Mouse (Mus musculus) neural tube, embryonic 12.5 days (tissue): ENCODE data around the gene Gm47955. TPM values are rescaled to one million over a fixed set of nuclear protein-coding genes. Genes with fewer than 3 reads are reported as not detected.
"Not testable (repeated sequence)": the region's sequence is repeated elsewhere in the genome, so short reads cannot be mapped to it uniquely, and the experiment has no call there.

Source experiments
- ATAC-seq: fragments of 200-750 bp; cut with Nextera tagmentation; 2 replicates; pipeline ENCODE4 v1.8.0; 2017; ENCODE audit warnings: low read depth, mild to moderate bottlenecking, moderate TSS enrichment, moderate library complexity; ENCODE audit not compliant: low FRiP score
- H3K27ac ChIP-seq: fragments of 300-500 bp; sonication (generic); 2 replicates; pipeline ENCODE4 v1.5.1; 2016
- H3K27me3 ChIP-seq: fragments of 300-500 bp; sonication (generic); replicated peaks from 2 replicates; pipeline ENCODE4 v1.6.1; 2016; ENCODE audit warnings: mild to moderate bottlenecking
- H3K36me3 ChIP-seq: fragments of 300-500 bp; sonication (generic); 2 replicates; pipeline ENCODE4 v1.6.1; 2016; ENCODE audit warnings: mild to moderate bottlenecking
- H3K4me1 ChIP-seq: fragments of 300-500 bp; sonication (generic); 2 replicates; pipeline ENCODE4 v1.6.1; 2016
- H3K4me2 ChIP-seq: fragments of 300-500 bp; sonication (generic); replicated peaks from 2 replicates; pipeline ENCODE4 v1.6.1; 2016; ENCODE audit warnings: mild to moderate bottlenecking
- H3K4me3 ChIP-seq: fragments of 300-500 bp; sonication (generic); 2 replicates; pipeline ENCODE4 v1.5.1; 2016
- H3K9ac ChIP-seq: fragments of 300-500 bp; sonication (generic); 2 replicates; pipeline ENCODE4 v1.6.1; 2016; ENCODE audit warnings: mild to moderate bottlenecking
- H3K9me3 ChIP-seq: fragments of 300-500 bp; sonication (generic); 2 replicates; pipeline ENCODE4 v1.6.1; 2016; ENCODE audit warnings: mild to moderate bottlenecking
- WGBS: fragments of 180-500 bp; shearing (Covaris S2); methylation state at CpG from one replicate; pipeline ENCODE4 v1.1.7; 2016; 5-methylcytosine and 5-hydroxymethylcytosine counted together
- polyA plus RNA-seq: library from polyadenylated mRNA; unstranded; fragments of >200 nt; fragmentation: Nextera tagmentation; extraction: Ambion mirVana; gene quantifications from 2 replicates; pipeline ENCODE4 v1.2.1, GENCODE M21; 2016

Gm47955 gene
- polyA plus RNA-seq, 1 experiment from 2014 or later, result not detected

DNA sequence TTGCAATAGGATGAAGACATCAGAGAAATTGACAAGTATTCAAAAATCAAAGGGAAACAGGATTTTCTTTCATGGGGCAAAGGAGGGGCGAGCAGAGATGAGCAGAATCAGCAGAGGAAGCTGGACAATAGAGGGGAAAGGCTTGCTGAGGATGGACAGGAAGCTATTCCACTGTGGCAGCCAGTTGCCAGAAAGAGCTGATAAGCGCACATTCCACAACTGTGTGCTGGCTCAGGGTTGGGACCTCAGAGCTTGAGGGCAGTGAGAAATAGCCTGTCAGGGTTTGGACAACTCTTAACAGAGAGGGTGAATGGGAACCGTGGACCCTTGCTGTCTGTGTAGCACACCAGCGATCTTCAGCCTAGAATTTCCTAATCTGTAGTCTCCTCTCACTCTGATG lies 12.0 kb downstream of the Gm47955 start:
- WGBS, result 75% methylated on average over 4 of the region's 4 CpGs
- Histone ChIP-seq H3K9ac (no peak overlapping the region), H3K9me3 (no peaks in the 10 kb centered on the region), H3K4me3 (no peak overlapping the region), H3K4me2 (no peak overlapping the region), H3K4me1 (no peaks in the 10 kb centered on the region), H3K27me3 (no peaks in the 10 kb centered on the region), H3K36me3 (no peaks in the 10 kb centered on the region), H3K27ac (no peak overlapping the region)
- no peak for ATAC-seq

DNA sequence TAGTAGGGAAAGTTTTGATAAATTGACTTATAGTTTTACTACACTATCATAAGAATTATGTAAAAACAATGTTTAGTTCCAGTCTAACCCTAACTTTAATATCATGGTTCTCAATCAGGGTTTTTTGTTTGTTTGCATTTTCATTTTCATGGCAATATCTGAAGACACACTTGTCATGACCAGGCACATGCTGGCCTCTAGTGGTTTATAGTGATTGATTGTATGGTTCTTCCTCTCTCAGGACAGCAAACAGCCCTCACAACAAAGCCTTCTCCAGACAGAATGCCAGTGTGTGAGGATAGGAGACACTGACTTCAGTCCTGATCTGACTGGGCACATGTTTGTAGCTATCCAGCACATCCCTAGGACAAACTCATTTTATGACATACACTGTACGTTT lies 13.2 kb downstream of the Gm47955 start:
- Histone ChIP-seq H3K4me3 (no peak overlapping the region), H3K4me2 (no peak overlapping the region), H3K9me3 (no peaks in the 10 kb centered on the region), H3K4me1 (no peaks in the 10 kb centered on the region), H3K27ac (no peak overlapping the region), H3K36me3 (no peaks in the 10 kb centered on the region), H3K27me3 (no peaks in the 10 kb centered on the region), H3K9ac (no peak overlapping the region)
- 88% methylated on average over 1 of the region's 1 CpGs for WGBS
- ATAC-seq, result no peak

DNA sequence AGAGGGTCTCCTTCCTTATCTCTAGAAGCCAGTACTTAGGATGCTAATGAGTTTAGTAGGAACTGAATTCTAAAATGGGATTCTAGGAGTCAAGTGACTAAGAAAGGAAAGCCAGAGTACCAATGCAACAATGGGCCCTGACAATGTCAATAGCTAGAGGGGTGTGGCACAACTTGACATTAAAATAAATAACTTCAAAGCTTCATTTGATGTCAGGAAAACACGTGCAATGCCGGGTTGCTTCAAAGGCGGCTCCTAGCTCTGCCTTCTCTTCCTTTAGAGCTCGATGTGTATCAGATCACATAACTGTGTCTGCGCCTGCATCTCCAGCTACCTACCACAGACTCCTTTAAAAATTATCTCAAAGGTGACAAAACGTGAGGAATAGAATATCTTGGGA lies 13.8 kb downstream of the Gm47955 start:
- Histone ChIP-seq H3K4me1 (no peaks in the 10 kb centered on the region), H3K27ac (no peak overlapping the region), H3K9ac (no peak overlapping the region), H3K4me3 (no peak overlapping the region), H3K27me3 (no peaks in the 10 kb centered on the region), H3K36me3 (no peaks in the 10 kb centered on the region), H3K9me3 (no peaks in the 10 kb centered on the region), H3K4me2 (no peak overlapping the region)
- ATAC-seq, result no peak
- 78% methylated on average over 6 of the region's 6 CpGs for WGBS

DNA sequence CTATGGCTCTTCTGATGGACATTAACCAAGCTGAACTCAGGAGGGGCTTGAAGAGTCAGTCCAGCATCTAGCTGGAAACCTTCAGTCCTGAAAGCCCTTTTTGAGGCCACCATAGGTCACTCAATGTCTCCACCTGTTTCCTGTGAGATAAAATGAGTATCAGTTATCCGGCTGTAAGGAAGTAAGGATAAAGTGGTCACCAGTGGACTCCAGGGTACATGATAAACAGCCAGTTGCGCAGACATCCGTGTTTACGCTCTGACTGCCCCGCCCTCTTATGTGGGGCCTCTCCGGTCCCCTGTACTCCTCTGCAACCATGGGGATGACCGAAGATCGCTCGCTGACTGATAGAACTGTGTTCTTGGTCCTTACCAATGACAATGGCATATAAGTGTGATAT lies 14.3 kb downstream of the Gm47955 start:
- Histone ChIP-seq H3K9me3 (no peaks in the 10 kb centered on the region), H3K36me3 (no peaks in the 10 kb centered on the region), H3K4me2 (no peak overlapping the region), H3K4me3 (no peak overlapping the region), H3K9ac (no peak overlapping the region), H3K4me1 (no peaks in the 10 kb centered on the region), H3K27me3 (no peaks in the 10 kb centered on the region), H3K27ac (no peak overlapping the region)
- WGBS, result 90% methylated on average over 9 of the region's 9 CpGs
- no peak for ATAC-seq

DNA sequence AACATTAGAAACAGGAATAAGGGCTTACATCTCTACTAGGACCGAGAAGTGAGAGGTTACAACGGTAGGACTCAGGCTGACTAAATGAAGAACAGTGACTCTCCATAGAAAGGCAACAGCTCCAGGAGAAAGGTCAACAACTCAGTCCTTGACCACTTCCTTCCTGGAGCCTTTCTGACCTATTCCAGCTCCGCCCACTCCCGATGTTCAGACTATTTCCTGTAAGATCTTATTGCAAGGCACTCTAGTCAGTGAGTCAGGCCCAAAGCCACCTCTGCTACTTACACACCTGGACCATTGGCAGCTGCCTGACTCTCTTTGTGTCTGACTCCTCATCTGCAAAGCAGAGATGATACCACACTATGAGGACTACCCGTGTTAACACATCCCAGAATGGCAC lies 15.7 kb downstream of the Gm47955 start:
- Histone ChIP-seq H3K4me2 (no peak overlapping the region), H3K4me3 (no peak overlapping the region), H3K9me3 (no peaks in the 10 kb centered on the region), H3K27me3 (no peaks in the 10 kb centered on the region), H3K9ac (no peak overlapping the region), H3K36me3 (no peaks in the 10 kb centered on the region), H3K4me1 (no peaks in the 10 kb centered on the region), H3K27ac (no peak overlapping the region)
- 85% methylated on average over 5 of the region's 5 CpGs for WGBS
- no peak for ATAC-seq

DNA sequence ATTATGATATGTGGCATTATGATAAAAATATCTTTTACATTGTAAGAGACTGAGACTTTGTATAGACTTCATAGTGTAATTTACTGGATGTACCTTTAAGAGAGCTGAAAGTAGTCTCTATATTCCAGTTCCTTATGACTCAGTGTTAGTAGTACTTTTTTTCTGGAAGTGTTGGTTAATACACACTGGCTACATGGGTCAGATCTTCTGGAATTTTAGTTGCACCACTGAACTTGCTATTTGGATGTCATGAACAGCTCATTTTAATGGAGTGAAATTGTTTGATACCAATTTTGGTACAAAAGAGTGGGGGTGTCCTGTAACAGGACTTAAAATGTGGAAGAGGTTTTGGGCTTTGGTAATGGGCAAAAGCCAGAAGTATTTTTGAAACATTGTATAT lies 17.8 kb downstream of the Gm47955 start:
- no peak overlapping the region for H3K27ac ChIP-seq
- H3K27me3 ChIP-seq, result no peaks in the 10 kb centered on the region
- H3K4me2 ChIP-seq, result no peak overlapping the region
- H3K4me1 ChIP-seq, result no peaks in the 10 kb centered on the region
- ATAC-seq, result no peak
- H3K36me3 ChIP-seq, result no peaks in the 10 kb centered on the region
- H3K4me3 ChIP-seq, result no peak overlapping the region
- H3K9me3 ChIP-seq, result no peaks in the 10 kb centered on the region
- no peak overlapping the region for H3K9ac ChIP-seq

DNA sequence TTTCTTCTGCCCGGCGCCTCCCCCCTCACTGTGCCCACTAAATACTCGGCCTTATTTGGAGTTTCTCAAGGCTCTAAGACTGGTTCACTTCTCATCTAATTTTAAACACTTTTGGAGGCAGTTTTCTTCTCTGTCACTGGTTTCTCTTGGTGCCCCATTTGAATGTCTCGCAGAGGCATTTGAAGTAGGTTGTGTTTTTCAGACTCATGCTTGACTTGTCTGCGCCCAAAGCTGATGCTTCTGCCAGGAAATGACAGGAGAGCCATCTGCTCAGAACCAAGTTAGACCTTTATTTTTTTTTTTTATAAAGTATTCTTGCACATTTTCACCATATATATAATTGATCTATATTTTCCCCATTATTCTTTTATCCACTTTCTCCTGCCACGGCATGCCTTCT lies 26.7 kb downstream of the Gm47955 start:
- Histone ChIP-seq H3K4me3 (no peak overlapping the region), H3K4me1 (no peaks in the 10 kb centered on the region), H3K27ac (no peak overlapping the region), H3K27me3 (no peaks in the 10 kb centered on the region), H3K9me3 (0 out of 2 replicates have a peak, but pooled peaks cover 7% of the 10 kb centered on the region), H3K36me3 (no peaks in the 10 kb centered on the region), H3K4me2 (no peak overlapping the region), H3K9ac (no peak overlapping the region)
- no peak for ATAC-seq
- 94% methylated on average over 6 of the region's 6 CpGs for WGBS

DNA sequence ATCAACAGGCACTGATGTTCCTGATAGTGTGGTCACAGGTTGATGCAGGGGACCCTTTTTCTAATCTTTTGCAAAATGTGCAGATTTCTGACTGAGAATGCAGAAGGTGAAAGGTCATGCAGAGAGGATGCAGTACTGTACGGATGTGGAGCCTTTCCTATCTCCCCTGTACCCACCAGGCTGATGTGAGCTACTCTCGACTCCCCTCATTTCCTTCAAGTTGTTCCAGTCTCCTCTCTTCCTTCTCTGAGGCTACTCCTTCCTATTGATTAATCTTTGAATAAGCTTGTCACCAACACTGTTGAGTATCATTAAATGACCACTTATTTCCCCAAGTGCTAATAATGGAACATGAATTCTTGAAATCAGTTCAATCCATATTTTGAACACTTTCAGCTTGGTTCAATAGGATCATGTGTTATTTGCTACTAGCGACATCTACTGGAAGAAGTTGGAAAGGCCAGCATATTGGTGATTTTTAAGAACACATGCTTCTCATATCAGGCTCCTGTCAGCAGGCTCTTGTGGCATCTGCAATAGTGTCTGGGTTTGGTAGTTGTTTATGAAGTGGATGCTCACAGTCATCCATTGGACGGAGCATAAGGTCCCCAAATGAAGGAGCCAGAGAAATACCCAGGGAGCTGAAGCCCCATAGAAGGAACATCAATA lies 27.6 kb downstream of the Gm47955 start:
- 38% methylated on average over 4 of the region's 4 CpGs for WGBS
- no peak overlapping the region for H3K4me2 ChIP-seq
- H3K9ac ChIP-seq, result no peak overlapping the region
- no peak overlapping the region for H3K27ac ChIP-seq
- H3K4me1 ChIP-seq, result no peaks in the 10 kb centered on the region
- H3K9me3 ChIP-seq, result 0 out of 2 replicates have a peak, but pooled peaks cover 7% of the 10 kb centered on the region
- no peaks in the 10 kb centered on the region for H3K36me3 ChIP-seq
- no peak overlapping the region for H3K4me3 ChIP-seq
- ATAC-seq, result peak; percentile 33; the same call in 1 of the 2 replicates
- no peaks in the 10 kb centered on the region for H3K27me3 ChIP-seq

DNA sequence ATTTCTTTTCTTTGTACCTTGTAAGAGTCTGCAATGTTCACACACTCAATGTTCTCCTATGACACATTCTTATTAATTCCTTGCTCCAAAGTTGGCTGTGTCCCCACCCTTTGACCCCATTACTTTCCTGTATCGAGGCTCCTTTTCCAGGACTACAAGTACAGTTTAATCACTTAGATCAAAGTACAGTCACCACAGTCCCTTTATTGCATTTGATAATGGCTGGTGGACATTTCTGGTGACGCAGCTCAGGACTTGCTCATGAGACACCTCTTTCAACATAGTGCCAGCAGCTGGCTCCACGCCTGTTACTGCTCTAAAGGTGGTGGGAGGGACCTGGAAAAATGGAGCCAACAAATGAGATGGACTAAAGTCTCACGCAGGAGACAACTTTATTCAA lies 31.0 kb downstream of the Gm47955 start:
- Histone ChIP-seq H3K4me3 (no peak overlapping the region), H3K9ac (no peak overlapping the region), H3K27me3 (no peaks in the 10 kb centered on the region), H3K9me3 (no peaks in the 10 kb centered on the region), H3K4me1 (no peaks in the 10 kb centered on the region), H3K27ac (no peak overlapping the region), H3K36me3 (no peaks in the 10 kb centered on the region), H3K4me2 (no peak overlapping the region)
- 70% methylated on average over 4 of the region's 4 CpGs for WGBS
- no peak for ATAC-seq

DNA sequence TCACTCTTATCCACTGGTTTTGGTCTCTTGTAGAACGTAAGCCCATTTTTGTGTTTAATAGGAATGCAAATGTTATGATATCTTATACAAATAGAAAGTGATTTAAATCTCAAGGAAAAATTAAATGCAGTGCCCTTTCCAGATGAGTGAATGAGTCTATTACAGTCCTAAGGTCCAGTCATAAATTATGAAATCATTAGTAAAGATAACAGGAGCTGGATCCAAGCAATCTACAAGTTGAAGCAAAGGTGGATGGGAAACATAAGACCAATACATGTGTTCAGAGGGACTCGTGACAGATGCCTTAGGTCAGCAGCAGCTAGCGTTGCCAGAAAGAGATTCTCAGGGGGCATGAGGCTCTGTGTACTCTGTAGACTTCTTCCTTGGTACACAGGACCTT lies 31.5 kb downstream of the Gm47955 start:
- Histone ChIP-seq H3K36me3 (no peaks in the 10 kb centered on the region), H3K4me2 (no peak overlapping the region), H3K4me1 (no peaks in the 10 kb centered on the region), H3K27me3 (no peaks in the 10 kb centered on the region), H3K9me3 (no peaks in the 10 kb centered on the region), H3K4me3 (no peak overlapping the region), H3K27ac (no peak overlapping the region), H3K9ac (no peak overlapping the region)
- no peak for ATAC-seq
- 79% methylated on average over 3 of the region's 3 CpGs for WGBS

DNA sequence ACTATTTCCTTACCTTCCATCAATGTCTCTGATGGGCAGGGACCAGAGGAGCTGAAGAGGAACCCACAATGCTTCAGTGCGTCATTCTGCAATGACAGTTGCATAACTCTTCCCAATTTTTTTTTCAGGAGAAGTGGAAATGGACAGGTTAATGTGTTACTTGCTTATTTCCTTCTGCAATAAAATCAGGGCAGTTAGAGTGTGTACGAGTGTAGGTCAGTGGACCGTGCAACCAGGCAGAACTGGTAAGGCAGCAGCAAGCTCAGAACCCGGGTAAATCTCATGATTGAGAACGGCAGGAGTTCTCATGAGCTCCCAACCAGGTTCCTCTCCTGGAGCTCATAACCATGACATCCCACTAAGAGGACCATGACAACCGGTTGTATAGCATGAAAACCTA lies 32.0 kb downstream of the Gm47955 start:
- Histone ChIP-seq H3K27ac (no peak overlapping the region), H3K9me3 (no peaks in the 10 kb centered on the region), H3K36me3 (no peaks in the 10 kb centered on the region), H3K9ac (no peak overlapping the region), H3K4me3 (no peak overlapping the region), H3K4me1 (no peaks in the 10 kb centered on the region), H3K4me2 (no peak overlapping the region), H3K27me3 (no peaks in the 10 kb centered on the region)
- no peak for ATAC-seq
- WGBS, result 88% methylated on average over 6 of the region's 6 CpGs

DNA sequence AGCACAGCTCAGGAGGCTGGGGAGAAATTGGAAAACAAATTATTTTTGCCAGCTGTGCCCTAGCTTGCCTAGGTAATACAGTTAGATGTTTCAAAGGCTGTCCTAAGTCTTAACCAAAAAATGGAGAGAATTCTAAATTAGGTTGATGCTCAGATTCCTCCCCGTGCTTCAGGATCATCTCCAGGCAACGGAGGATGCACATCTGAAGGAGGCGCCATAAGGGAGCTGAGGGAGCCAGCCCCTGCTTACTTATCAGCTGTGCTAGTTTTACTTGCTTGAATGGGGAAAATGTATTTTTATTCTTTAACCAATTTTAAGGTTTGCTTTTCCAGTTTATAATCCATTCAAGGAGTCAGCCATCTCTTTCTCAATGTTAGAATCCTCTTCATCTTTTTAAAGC lies 33.9 kb downstream of the Gm47955 start:
- no peaks in the 10 kb centered on the region for H3K27me3 ChIP-seq
- no peaks in the 10 kb centered on the region for H3K9me3 ChIP-seq
- no peak overlapping the region for H3K4me2 ChIP-seq
- no peaks in the 10 kb centered on the region for H3K36me3 ChIP-seq
- WGBS, result 85% methylated on average over 3 of the region's 3 CpGs
- H3K27ac ChIP-seq, result no peak overlapping the region
- no peak for ATAC-seq
- no peaks in the 10 kb centered on the region for H3K4me1 ChIP-seq
- no peak overlapping the region for H3K9ac ChIP-seq
- no peak overlapping the region for H3K4me3 ChIP-seq

DNA sequence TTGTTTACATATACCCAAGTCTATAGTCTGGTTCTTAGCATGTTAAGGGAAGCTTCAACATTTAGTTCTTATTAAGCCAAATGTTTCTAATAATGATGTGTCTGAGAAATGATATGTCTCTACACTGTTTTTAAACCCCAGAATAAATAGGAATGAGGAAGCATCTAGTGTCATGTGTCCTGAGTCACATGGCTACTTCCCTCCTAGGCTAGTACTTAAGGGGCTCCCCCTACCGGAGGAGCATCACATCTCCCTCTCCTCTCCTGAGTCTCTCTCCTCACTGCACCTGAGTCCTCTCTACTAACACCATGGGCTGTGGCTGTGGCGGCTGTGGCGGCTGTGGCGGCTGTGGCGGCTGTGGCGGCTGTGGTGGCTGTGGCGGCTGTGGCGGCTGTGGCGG lies 40.2 kb downstream of the Gm47955 start, which contains the start of gene Gm47959:
TSS of gene Gm47959 (plus strand) at position 243 of the 400 bp plus-strand sequence.
- H3K36me3 ChIP-seq, H3K27me3 ChIP-seq, H3K9ac ChIP-seq, H3K27ac ChIP-seq, H3K4me2 ChIP-seq, ATAC-seq, H3K4me1 ChIP-seq, H3K9me3 ChIP-seq, H3K4me3 ChIP-seq: not testable (repeated sequence)
- 93% methylated on average over 9 of the region's 9 CpGs for WGBS
